Mouse (Mus musculus) erythroid progenitor cell, adult 5-6 weeks (primary cell): ENCODE data around the gene Iqce. TPM values are rescaled to one million over a fixed set of nuclear protein-coding genes. Genes with fewer than 3 reads are reported as not detected.

Experiments used
- ATAC-seq: replicated peaks from 2 replicates; pipeline ENCODE4 v1.8.0; 2016; ENCODE audit warnings: moderate number of reproducible peaks, mild to moderate bottlenecking, moderate TSS enrichment, inconsistent platforms; ENCODE audit not compliant: poor library complexity, low FRiP score, severe bottlenecking
- total RNA-seq, 2 experiments: library from RNA; stranded (forward) in 1 of 2; stranded (reverse) in 1 of 2; fragments of 150-400 nt in 1 of 2; fragments of 186-747, 209-891 nt in 1 of 2; gene quantifications; 2 replicates each; pipeline versions ENCODE4 v1.2.3 to v1.2.4; 2015 to 2017; ENCODE audit warnings: low replicate concordance in 2 of 2

Gene Iqce
- total RNA-seq, 2 experiments from 2014 or later = 1.7 to 6.2 TPM

- peak; percentile 67 for ATAC-seq
Observed at GRCm38 (mm10) chr5:140619151-140619771, 82.9 kb downstream of the Iqce start.

- no peak for ATAC-seq
Observed at GRCm38 (mm10) chr5:140617714-140618113, 84.5 kb downstream of the Iqce start.

GRCm38 (mm10) chr5:140616691-140617090 lies 85.5 kb downstream of the Iqce start:
- ATAC-seq = no peak

- ATAC-seq = no peak
Observed at GRCm38 (mm10) chr5:140616110-140616503, 86.1 kb downstream of the Iqce start.

- ATAC-seq = no peak
Observed at GRCm38 (mm10) chr5:140615321-140616109, 86.7 kb downstream of the Iqce start.

GRCm38 (mm10) chr5:140614837-140615236 lies 87.3 kb downstream of the Iqce start:
- peak; percentile 17; the same call in 1 of the 2 replicates for ATAC-seq

- no peak for ATAC-seq
Observed at GRCm38 (mm10) chr5:140614141-140614540, 88.0 kb downstream of the Iqce start.

- ATAC-seq = no peak
Observed at GRCm38 (mm10) chr5:140612191-140612590, 90.0 kb downstream of the Iqce start.

Other genes with a start within 250 kb of the Iqce start
- gene Chst12, start 196.8 kb downstream of the Iqce start, total RNA-seq (2015; ENCODE audit: low replicate concordance) = 9.2 and 12.3 TPM in 2 replicates
- gene Chst12, start 196.8 kb downstream of the Iqce start, total RNA-seq (2017; ENCODE audit: low replicate concordance) = 11.4 and 11.7 TPM in 2 replicates
- gene Grifin, start 137.3 kb downstream of the Iqce start, total RNA-seq (2015; ENCODE audit: low replicate concordance) = not detected in 2 replicates
- not detected in 2 replicates for gene Grifin, start 137.3 kb downstream of the Iqce start, total RNA-seq (2017; ENCODE audit: low replicate concordance)
- 19.7 and 20.5 TPM in 2 replicates for gene Lfng, start 95.1 kb downstream of the Iqce start, total RNA-seq (2015; ENCODE audit: low replicate concordance)
- 1.9 and 11.4 TPM in 2 replicates for gene Lfng, start 95.1 kb downstream of the Iqce start, total RNA-seq (2017; ENCODE audit: low replicate concordance)
- gene Ttyh3, start 53.3 kb downstream of the Iqce start, total RNA-seq (2015; ENCODE audit: low replicate concordance) = 21.8 and 26.7 TPM in 2 replicates
- gene Ttyh3, start 53.3 kb downstream of the Iqce start, total RNA-seq (2017; ENCODE audit: low replicate concordance) = 21.2 and 23.2 TPM in 2 replicates
- 0.84 and 2.2 TPM in 2 replicates for gene Brat1, start 2.6 kb upstream of the Iqce start, total RNA-seq (2015; ENCODE audit: low replicate concordance)
- gene Brat1, start 2.6 kb upstream of the Iqce start, total RNA-seq (2017; ENCODE audit: low replicate concordance) = 1.9 and 2.0 TPM in 2 replicates
- gene Amz1, start 21.7 kb upstream of the Iqce start, total RNA-seq (2015; ENCODE audit: low replicate concordance) = 2.2 TPM in 1 of 2 replicates, not detected in the other
- gene Amz1, start 21.7 kb upstream of the Iqce start, total RNA-seq (2017; ENCODE audit: low replicate concordance) = 0.13 and 1.2 TPM in 2 replicates
- gene Gna12, start 128.1 kb upstream of the Iqce start, total RNA-seq (2015; ENCODE audit: low replicate concordance) = 10.9 and 19.8 TPM in 2 replicates
- 11.9 and 12.6 TPM in 2 replicates for gene Gna12, start 128.1 kb upstream of the Iqce start, total RNA-seq (2017; ENCODE audit: low replicate concordance)